Mouse (Mus musculus) lung, adult 2 months (tissue): ENCODE data around the gene Sash1.

ENCODE experiments used
- CTCF ChIP-seq: fragments of 200-500 bp; IDR thresholded peaks from 2 replicates; pipeline ENCODE4 v1.5.1; 2011; ENCODE audit warnings: mild to moderate bottlenecking, low read length, control low read depth; ENCODE audit not compliant: insufficient read depth
- POLR2A ChIP-seq: fragments of 200-500 bp; IDR thresholded peaks from 2 replicates; pipeline ENCODE4 v1.6.1; 2011; ENCODE audit warnings: low read depth, mild to moderate bottlenecking, control low read depth, low read length, borderline replicate concordance; ENCODE audit errors: extremely low read depth

GRCm38 (mm10) chr10:8889341-8889740 lies 3.5 kb upstream of the Sash1 start:
- TF ChIP-seq CTCF (no peak), POLR2A (no peak)
